Mouse (Mus musculus): ENCODE results near the gene Gm20403.
A peak's percentile ranks its signal among the peaks of the same experiment; 100 is the strongest.
"Not testable (repeated sequence)": the region's sequence is repeated elsewhere in the genome, so short reads cannot be mapped to it uniquely, and the experiment has no call there.

The Gm20403 gene

GRCm38 (mm10) chr12:54992814-54993213 is 6.5 kb upstream of the Gm20403 start:
- no peak for DNase-seq

- DNase-seq: no peak
These were observed 2.1 kb upstream of the Gm20403 start for GRCm38 (mm10) chr12:54988323-54988850.

- no peak for DNase-seq
These were observed 827 bp upstream of the Gm20403 start for GRCm38 (mm10) chr12:54987156-54987555.

- peak; percentile 68 for DNase-seq
These were observed 875 bp downstream of the Gm20403 start for GRCm38 (mm10) chr12:54985257-54986051.

- peak; percentile 83 for DNase-seq
These were observed 1.6 kb downstream of the Gm20403 start for GRCm38 (mm10) chr12:54984701-54985256.

GRCm38 (mm10) chr12:54982935-54983715 is 3.2 kb downstream of the Gm20403 start:
- no peak for DNase-seq

GRCm38 (mm10) chr12:54981962-54982361 is 4.4 kb downstream of the Gm20403 start:
- DNase-seq: peak; percentile 20

- no peak for DNase-seq
These were observed 5.4 kb downstream of the Gm20403 start for GRCm38 (mm10) chr12:54980939-54981338.

- DNase-seq: peak; percentile 69
These were observed 5.8 kb downstream of the Gm20403 start for GRCm38 (mm10) chr12:54980532-54980931.

GRCm38 (mm10) chr12:54969033-54969432 is 17.3 kb downstream of the Gm20403 start:
- no peak for DNase-seq

GRCm38 (mm10) chr12:54965532-54966160 is 20.7 kb downstream of the Gm20403 start:
- DNase-seq: no peak

GRCm38 (mm10) chr12:54959569-54959968 is 26.8 kb downstream of the Gm20403 start:
- DNase-seq: peak; percentile 18

- DNase-seq: no peak
These were observed 29.4 kb downstream of the Gm20403 start for GRCm38 (mm10) chr12:54956974-54957373.

GRCm38 (mm10) chr12:54956457-54956856 is 29.9 kb downstream of the Gm20403 start:
- DNase-seq: no peak

GRCm38 (mm10) chr12:54946116-54946515 is 40.2 kb downstream of the Gm20403 start:
- no peak for DNase-seq

GRCm38 (mm10) chr12:54942586-54943157 is 43.7 kb downstream of the Gm20403 start:
- DNase-seq: not testable (repeated sequence)

- DNase-seq: peak; percentile 30
These were observed 48.6 kb downstream of the Gm20403 start for GRCm38 (mm10) chr12:54937581-54938343.
